Mouse (Mus musculus): ENCODE results near the gene Rnase9. TPM values are rescaled to one million over a fixed set of nuclear protein-coding genes. Genes with fewer than 3 reads are reported as not detected.

Rnase9 gene
- polyA plus RNA-seq, 1 experiment from 2014 or later, result not detected

DNA sequence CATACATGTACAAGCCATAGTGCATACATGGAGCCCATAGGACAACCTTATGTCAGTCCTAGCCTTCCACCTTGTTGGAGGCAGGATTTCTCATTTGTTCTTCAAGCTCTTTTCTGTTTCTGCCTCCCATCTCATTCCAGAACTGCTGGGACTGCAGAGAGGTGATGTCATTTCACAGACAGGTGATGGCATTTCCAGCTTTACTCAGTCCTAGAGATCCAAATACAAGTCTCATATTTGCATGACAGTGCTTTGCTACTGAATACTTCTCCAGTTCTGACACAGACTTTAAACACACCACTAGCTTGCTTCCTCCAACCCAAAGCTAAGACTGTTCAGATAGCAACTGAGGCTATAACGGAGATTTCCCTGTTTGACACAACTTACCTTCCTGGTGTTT is 37.5 kb upstream of the Rnase9 start:
- H3K27me3 ChIP-seq (replicated peaks), result peaks cover 3% of the 10 kb centered on the region; the same call in 1 of the 2 replicates
- 85% methylated on average over 1 of the region's 1 CpGs for WGBS
- ATAC-seq (ENCODE audit: low FRiP score, low read depth), result no peak
- H3K36me3 ChIP-seq, result no peaks in the 10 kb centered on the region
- H3K9me3 ChIP-seq, result no peaks in the 10 kb centered on the region
- H3K9ac ChIP-seq, result no peak overlapping the region
- no peak overlapping the region for H3K4me2 ChIP-seq (replicated peaks)
- no peak overlapping the region for H3K4me3 ChIP-seq
- H3K4me1 ChIP-seq, result peaks cover 10% of the 10 kb centered on the region; the same call in 1 of the 2 replicates
- no peak overlapping the region for H3K27ac ChIP-seq

DNA sequence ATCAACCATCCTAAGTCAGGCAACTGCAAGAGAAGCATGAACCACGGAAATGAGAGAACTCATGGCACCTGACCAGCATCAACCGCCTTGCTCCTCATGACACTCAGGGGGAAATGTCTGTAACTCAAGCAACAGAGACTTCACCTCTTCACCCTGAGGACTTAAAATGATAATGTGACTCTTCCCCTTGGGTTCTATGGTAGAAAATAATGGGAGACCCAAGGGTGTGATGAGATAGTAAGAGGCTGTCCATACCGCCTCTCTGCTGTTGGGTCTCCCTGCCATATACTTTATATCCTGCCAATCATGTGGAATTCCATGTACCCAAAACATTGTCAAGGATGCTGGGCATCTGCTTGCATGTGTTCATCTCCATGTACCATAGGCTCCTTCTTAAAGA is 32.7 kb upstream of the Rnase9 start, which contains the start of gene Olfr750:
Gene Olfr750 (minus strand): TSS at position 101 of the 400 bp plus-strand sequence.
- Histone ChIP-seq H3K9me3 (no peaks in the 10 kb centered on the region), H3K4me3 (no peak within 1 kb of the TSS), H3K27ac (no peak within 1 kb of the TSS), H3K4me2 (replicated peaks) (no peak within 1 kb of the TSS), H3K9ac (no peak within 1 kb of the TSS), H3K4me1 (no peaks in the 10 kb centered on the region), H3K36me3 (no peaks in the 10 kb centered on the region), H3K27me3 (replicated peaks) (no peaks in the 10 kb centered on the region)
- 86% methylated on average over 3 of the region's 3 CpGs for WGBS
- no peak for ATAC-seq (ENCODE audit: low FRiP score, low read depth)

DNA sequence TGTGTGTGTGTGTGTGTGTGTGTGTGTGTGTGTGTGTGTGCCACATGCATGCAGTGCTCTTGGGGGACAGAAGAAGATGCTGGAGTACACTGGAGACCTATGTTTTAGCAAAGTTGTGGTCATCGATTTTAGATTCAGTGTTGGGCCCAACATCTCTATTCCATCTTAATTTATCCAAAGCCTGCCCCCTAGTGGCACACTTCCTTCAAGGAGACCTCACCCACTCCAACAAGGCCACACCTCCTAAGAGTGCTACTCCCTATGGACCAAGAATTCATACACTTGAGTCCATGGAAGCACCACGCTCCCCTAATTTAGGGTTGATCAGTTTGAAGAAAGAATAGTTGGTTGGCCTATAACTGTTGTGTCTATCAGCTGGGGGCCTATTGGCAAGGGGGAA is 27.9 kb upstream of the Rnase9 start:
- H3K36me3 ChIP-seq, result no peaks in the 10 kb centered on the region
- H3K4me3 ChIP-seq, result no peak overlapping the region
- no peaks in the 10 kb centered on the region for H3K9me3 ChIP-seq
- no peaks in the 10 kb centered on the region for H3K27me3 ChIP-seq (replicated peaks)
- ATAC-seq (ENCODE audit: low FRiP score, low read depth), result no peak
- no peak overlapping the region for H3K4me2 ChIP-seq (replicated peaks)
- no peak overlapping the region for H3K27ac ChIP-seq
- WGBS, result 85% methylated on average over 2 of the region's 2 CpGs
- no peak overlapping the region for H3K9ac ChIP-seq
- peaks cover 7% of the 10 kb centered on the region; the same call in 1 of the 2 replicates for H3K4me1 ChIP-seq

DNA sequence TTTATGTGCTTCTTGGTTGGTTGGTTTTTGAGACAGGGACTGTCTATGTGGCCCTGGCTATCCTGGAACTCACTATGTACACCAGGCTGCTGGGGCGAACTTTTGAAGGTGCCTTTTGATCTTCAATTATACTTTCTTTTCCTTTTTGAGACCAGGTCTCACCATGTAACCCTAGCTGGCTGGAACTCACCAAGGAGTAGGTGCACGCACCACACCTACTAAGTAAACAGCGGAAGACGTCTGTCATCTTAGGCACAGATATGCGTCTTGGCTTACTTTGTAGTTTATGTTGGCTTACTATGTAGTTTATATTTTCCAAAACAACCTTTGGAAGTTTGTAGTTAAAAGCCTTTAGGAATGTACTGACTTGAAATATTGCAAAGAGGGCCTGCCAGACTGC is 27.3 kb upstream of the Rnase9 start:
- Histone ChIP-seq H3K9ac (no peak overlapping the region), H3K4me1 (peaks cover 7% of the 10 kb centered on the region; the same call in 1 of the 2 replicates), H3K9me3 (no peaks in the 10 kb centered on the region), H3K4me2 (replicated peaks) (no peak overlapping the region), H3K4me3 (no peak overlapping the region), H3K27me3 (replicated peaks) (no peaks in the 10 kb centered on the region), H3K36me3 (no peaks in the 10 kb centered on the region), H3K27ac (no peak overlapping the region)
- ATAC-seq (ENCODE audit: low FRiP score, low read depth), result no peak
- 94% methylated on average over 5 of the region's 5 CpGs for WGBS

DNA sequence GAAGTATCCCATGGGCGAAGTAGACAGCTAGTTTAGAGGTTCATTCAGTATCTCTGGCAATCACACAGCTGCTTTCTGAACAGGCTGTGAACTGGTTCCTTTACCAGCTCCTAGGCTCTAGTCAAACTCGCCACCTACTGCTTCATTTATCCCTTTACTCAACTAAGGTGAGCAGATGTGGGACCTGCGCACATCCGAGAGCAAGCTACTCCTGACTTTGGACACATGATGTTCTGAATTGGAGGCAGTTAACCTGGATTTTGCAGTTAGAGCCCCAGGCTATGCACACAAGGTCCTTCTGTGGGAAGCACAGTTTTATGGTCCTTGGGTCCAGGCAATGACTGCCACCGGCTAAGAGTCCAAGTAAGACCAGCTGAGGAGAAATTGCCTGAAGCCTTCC is 19.1 kb upstream of the Rnase9 start:
- no peak overlapping the region for H3K4me3 ChIP-seq
- no peak overlapping the region for H3K27ac ChIP-seq
- H3K27me3 ChIP-seq (replicated peaks), result no peaks in the 10 kb centered on the region
- ATAC-seq (ENCODE audit: low FRiP score, low read depth), result no peak
- H3K4me2 ChIP-seq (replicated peaks), result no peak overlapping the region
- H3K36me3 ChIP-seq, result no peaks in the 10 kb centered on the region
- no peaks in the 10 kb centered on the region for H3K9me3 ChIP-seq
- H3K4me1 ChIP-seq, result no peaks in the 10 kb centered on the region
- H3K9ac ChIP-seq, result no peak overlapping the region
- WGBS, result 86% methylated on average over 5 of the region's 5 CpGs

DNA sequence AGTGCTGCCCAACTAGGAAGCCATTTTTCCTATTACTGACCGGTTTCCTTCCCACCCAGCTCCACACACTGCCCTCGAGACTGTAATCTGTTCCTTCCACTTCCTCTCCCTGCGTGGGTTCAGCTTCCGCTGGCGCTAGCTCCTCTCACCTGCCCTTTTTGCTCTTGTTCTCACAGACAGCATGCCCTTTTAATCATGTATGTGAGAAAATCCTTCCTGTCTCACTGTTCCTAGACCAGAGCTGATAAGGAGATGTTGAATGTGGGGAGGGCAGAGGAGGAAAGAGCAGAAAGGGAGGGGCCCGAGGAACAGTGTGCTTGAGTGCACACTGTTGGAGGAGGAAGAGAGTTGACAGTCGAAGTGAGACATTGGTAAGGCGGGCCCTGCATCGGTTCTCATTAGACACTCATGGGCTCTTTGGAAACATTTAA is 15.7 kb upstream of the Rnase9 start, which contains the start of gene Rnase12:
Gene Rnase12 (minus strand): TSS at position 261 of the 431 bp plus-strand sequence.
- WGBS, result 77% methylated on average over 9 of the region's 9 CpGs
- no peak within 1 kb of the TSS for H3K9ac ChIP-seq
- no peak within 1 kb of the TSS for H3K4me3 ChIP-seq
- no peaks in the 10 kb centered on the region for H3K9me3 ChIP-seq
- no peaks in the 10 kb centered on the region for H3K4me1 ChIP-seq
- no peak for ATAC-seq (ENCODE audit: low FRiP score, low read depth)
- no peak within 1 kb of the TSS for H3K4me2 ChIP-seq (replicated peaks)
- no peaks in the 10 kb centered on the region for H3K27me3 ChIP-seq (replicated peaks)
- H3K27ac ChIP-seq, result no peak within 1 kb of the TSS
- H3K36me3 ChIP-seq, result no peaks in the 10 kb centered on the region

DNA sequence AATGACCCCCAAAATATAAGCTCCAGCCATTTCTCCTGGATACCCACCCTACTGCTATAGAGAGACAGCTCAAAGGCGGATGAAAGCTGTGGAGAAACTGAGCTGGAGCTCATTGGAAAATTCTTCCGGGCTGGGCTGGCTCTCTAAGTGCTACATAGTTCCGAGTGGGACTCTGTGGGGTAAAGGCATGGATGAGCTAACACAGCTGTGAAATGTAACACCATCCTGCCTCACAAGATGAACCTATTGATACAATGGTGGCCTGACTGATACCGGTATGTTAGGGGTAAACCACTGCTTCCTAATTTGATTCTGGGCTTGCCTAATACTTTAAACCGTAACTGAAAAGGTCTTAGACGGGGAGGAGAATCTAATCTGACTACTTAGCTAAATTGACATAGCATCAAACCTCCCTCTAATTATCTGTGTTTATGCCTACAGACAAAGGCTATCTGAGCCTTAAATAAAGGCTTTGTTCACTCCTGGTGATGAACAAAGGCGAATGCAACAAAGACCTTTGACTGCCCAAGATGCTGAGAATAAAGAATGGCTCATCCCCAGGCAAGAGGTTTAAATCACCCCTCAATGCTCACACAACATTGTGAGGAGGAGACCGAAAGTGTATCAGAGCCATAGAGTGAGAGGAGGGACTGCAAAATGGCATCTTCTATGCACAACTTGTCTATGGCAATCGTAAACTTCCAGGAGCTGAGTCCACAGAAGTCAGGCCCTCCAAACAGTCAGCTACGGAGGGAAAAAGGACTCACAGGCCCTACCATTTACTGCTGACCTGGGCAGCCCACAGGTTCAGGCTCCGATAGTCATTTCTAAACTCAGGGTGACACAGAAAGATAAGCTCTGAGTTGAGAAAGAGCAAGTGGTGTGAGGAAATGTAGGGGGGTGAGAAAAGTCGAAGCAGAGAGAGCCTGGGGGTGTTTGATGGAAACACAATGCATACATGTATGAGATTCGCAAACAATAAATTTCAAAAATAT is 12.9 kb upstream of the Rnase9 start:
- H3K27ac ChIP-seq, result no peak overlapping the region
- WGBS, result 27% methylated on average over 13 of the region's 13 CpGs
- H3K4me3 ChIP-seq, result no peak overlapping the region
- H3K4me2 ChIP-seq (replicated peaks), result 0 out of 2 replicates have a peak overlapping the region, but pooled peaks have one; percentile 7
- no peaks in the 10 kb centered on the region for H3K27me3 ChIP-seq (replicated peaks)
- 0 out of 2 replicates have a peak, but pooled peaks have one; percentile 43 for ATAC-seq (ENCODE audit: low FRiP score, low read depth)
- no peak overlapping the region for H3K9ac ChIP-seq
- no peaks in the 10 kb centered on the region for H3K36me3 ChIP-seq
- H3K9me3 ChIP-seq, result no peaks in the 10 kb centered on the region
- no peaks in the 10 kb centered on the region for H3K4me1 ChIP-seq

DNA sequence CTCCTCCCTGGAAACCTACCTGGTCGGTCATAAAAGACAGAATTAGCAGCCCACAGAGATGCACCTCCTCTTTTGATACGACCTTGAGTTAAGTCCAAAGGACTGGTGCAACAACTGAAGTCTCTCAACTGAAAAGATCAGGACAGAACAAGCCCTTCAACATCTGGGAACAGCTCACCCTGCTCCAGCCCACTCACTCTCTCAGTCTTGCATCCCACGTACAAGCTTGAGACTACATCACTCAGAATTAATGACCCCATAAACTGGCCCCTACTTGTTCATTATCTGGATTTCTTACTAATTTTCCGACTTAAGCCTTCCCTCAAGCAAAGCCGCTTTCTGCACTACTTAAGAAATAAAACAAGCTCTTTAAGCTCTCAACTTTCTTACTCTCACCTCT is 11.5 kb upstream of the Rnase9 start:
- Histone ChIP-seq H3K36me3 (no peaks in the 10 kb centered on the region), H3K4me3 (no peak overlapping the region), H3K4me2 (replicated peaks) (no peak overlapping the region), H3K27ac (no peak overlapping the region), H3K27me3 (replicated peaks) (no peaks in the 10 kb centered on the region), H3K4me1 (no peaks in the 10 kb centered on the region), H3K9me3 (no peaks in the 10 kb centered on the region), H3K9ac (no peak overlapping the region)
- ATAC-seq (ENCODE audit: low FRiP score, low read depth), result no peak
- 60% methylated on average over 5 of the region's 5 CpGs for WGBS

DNA sequence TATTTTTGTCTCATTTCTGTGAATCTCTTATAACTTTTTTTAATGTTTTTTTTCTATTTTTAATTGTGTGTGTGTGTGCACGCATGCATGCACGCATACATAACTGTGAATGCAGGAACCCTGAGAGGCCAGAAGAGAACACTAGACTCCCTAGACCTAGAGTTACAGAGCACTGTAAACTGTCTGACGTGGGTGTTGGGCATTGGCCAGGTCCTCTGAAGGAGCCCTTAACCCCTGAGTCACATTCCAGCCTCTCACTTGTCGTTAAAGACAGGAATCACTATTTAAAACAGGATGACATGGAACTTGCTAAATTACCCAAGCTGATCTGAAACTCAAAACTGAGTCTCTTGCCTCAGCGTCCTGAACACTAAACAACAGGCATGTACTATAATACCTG is 10.3 kb upstream of the Rnase9 start:
- Histone ChIP-seq H3K36me3 (no peaks in the 10 kb centered on the region), H3K27me3 (replicated peaks) (no peaks in the 10 kb centered on the region), H3K4me3 (no peak overlapping the region), H3K4me2 (replicated peaks) (no peak overlapping the region), H3K4me1 (no peaks in the 10 kb centered on the region), H3K27ac (no peak overlapping the region), H3K9me3 (no peaks in the 10 kb centered on the region), H3K9ac (no peak overlapping the region)
- ATAC-seq (ENCODE audit: low FRiP score, low read depth), result no peak
- WGBS, result 68% methylated on average over 5 of the region's 5 CpGs

DNA sequence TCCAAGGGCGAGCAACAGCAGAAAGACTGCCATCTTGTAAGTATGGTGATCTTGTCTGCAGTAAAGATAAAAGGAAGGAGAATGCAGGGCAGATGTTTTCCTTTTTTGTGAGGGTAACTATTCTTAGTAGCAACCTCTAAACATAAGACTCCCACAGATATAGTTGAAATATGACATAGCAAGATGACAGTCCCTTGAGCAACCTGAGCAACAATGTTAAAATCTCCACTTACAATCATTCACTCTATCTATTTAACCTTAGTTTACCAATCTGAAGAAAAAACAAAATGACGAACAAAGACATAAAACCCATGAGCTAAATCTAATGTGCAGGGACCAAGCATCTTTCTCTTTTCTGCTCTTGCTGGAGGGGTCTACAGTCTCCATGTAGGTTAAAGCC is 8.4 kb upstream of the Rnase9 start, which contains the start of gene Rnase11:
Gene Rnase11 (minus strand): TSS at position 101 of the 400 bp plus-strand sequence.
- Histone ChIP-seq H3K27ac (no peak within 1 kb of the TSS), H3K9ac (no peak within 1 kb of the TSS), H3K27me3 (replicated peaks) (no peaks in the 10 kb centered on the region), H3K9me3 (no peaks in the 10 kb centered on the region), H3K4me1 (no peaks in the 10 kb centered on the region), H3K4me3 (no peak within 1 kb of the TSS), H3K4me2 (replicated peaks) (no peak within 1 kb of the TSS), H3K36me3 (no peaks in the 10 kb centered on the region)
- ATAC-seq (ENCODE audit: low FRiP score, low read depth), result no peak
- WGBS, result 91% methylated on average over 2 of the region's 2 CpGs

DNA sequence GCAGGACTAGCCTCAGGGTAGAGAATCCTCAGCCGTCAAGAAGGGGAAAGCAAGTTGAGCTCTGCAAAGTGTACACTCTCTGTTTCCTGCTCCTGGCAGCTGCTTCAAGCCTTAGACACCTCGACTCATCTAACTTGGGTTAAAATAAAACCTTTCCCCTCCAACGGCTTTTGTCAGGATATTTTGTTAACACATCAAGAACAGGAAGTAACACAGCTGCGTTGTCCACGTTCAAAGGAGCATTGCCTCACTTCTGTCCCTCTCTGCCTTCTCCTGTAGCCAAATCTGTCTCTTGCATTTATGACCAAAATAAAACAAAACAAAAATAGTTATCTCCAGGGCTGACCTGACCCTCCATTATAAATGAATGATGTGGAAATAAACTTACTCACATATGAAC is 6.2 kb upstream of the Rnase9 start:
- Histone ChIP-seq H3K27me3 (replicated peaks) (no peaks in the 10 kb centered on the region), H3K9me3 (no peaks in the 10 kb centered on the region), H3K36me3 (no peaks in the 10 kb centered on the region), H3K27ac (no peak overlapping the region), H3K4me1 (no peaks in the 10 kb centered on the region), H3K4me3 (no peak overlapping the region), H3K4me2 (replicated peaks) (no peak overlapping the region), H3K9ac (no peak overlapping the region)
- ATAC-seq (ENCODE audit: low FRiP score, low read depth), result no peak
- 69% methylated on average over 5 of the region's 5 CpGs for WGBS

DNA sequence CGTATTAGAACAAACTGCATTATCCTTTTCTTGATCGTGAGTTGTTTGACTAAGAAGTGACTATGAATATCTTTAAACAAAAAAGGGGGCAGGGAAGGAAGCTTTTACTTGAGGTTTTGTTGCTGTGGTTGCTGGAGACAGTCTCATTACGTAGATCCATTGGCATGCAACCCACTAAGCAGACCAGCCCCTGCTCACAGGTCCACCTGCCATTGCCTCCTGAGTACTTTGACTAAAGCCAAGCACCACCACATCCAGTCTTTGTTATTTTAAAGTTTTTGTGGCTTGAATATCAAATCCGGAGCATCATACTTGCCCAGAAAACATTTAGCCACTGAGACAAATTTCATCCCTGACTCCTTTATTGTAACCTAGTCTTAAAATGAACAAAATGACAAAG is 5.5 kb downstream of the Rnase9 start:
- no peak overlapping the region for H3K4me2 ChIP-seq (replicated peaks)
- no peaks in the 10 kb centered on the region for H3K4me1 ChIP-seq
- WGBS, result 87% methylated on average over 4 of the region's 4 CpGs
- no peaks in the 10 kb centered on the region for H3K27me3 ChIP-seq (replicated peaks)
- H3K9ac ChIP-seq, result no peak overlapping the region
- no peaks in the 10 kb centered on the region for H3K36me3 ChIP-seq
- no peak overlapping the region for H3K4me3 ChIP-seq
- H3K9me3 ChIP-seq, result no peaks in the 10 kb centered on the region
- ATAC-seq (ENCODE audit: low FRiP score, low read depth), result no peak
- no peak overlapping the region for H3K27ac ChIP-seq
